Mouse (Mus musculus) liver, adult 2 months (tissue): Measurements from ENCODE around the gene Eif4g3. TPM values are rescaled to one million over a fixed set of nuclear protein-coding genes. Genes with fewer than 3 reads are reported as not detected.

Experiments
- DNase-seq: peaks from one replicate; pipeline ENCODE4 v3.0.0-alpha.2; 2011; ENCODE audit warnings: low read depth, low spot score; ENCODE audit errors: extremely low read depth
- H3K27ac ChIP-seq: fragments of 200-500 bp; replicated peaks from 2 replicates; pipeline ENCODE4 v1.5.1; 2012; ENCODE audit warnings: low read depth, mild to moderate bottlenecking, control low read depth, inconsistent platforms, low read length; ENCODE audit not compliant: insufficient read depth
- H3K27me3 ChIP-seq: fragments of 200-500 bp; 2 replicates; pipeline ENCODE4 v1.6.1; 2012; ENCODE audit warnings: mild to moderate bottlenecking, moderate library complexity, low read length, inconsistent platforms; ENCODE audit not compliant: control insufficient read depth, insufficient read depth
- H3K36me3 ChIP-seq: fragments of 200-500 bp; 2 replicates; pipeline ENCODE4 v1.6.1; 2012; ENCODE audit warnings: low read length, inconsistent platforms; ENCODE audit not compliant: control insufficient read depth, insufficient read depth
- H3K4me1 ChIP-seq: fragments of 200-500 bp; 2 replicates; pipeline ENCODE4 v1.6.1; 2011; ENCODE audit warnings: low read length; ENCODE audit not compliant: control insufficient read depth, insufficient read depth
- H3K4me3 ChIP-seq: fragments of 200-500 bp; 2 replicates; pipeline ENCODE4 v1.5.1; 2011; ENCODE audit warnings: low read depth, mild to moderate bottlenecking, control low read depth, low read length, moderate library complexity; ENCODE audit not compliant: insufficient read depth
- H3K79me2 ChIP-seq: fragments of 200-500 bp; 2 replicates; pipeline ENCODE4 v1.6.1; 2012; ENCODE audit warnings: inconsistent platforms, mild to moderate bottlenecking, low read length, moderate library complexity; ENCODE audit not compliant: control insufficient read depth, insufficient read depth
- H3K9ac ChIP-seq: fragments of 200-500 bp; 2 replicates; pipeline ENCODE4 v1.6.1; 2012; ENCODE audit warnings: low read depth, mild to moderate bottlenecking, control low read depth, inconsistent platforms, low read length
- CTCF ChIP-seq: fragments of 200-500 bp; IDR thresholded peaks from 2 replicates; pipeline ENCODE4 v1.5.1; 2011; ENCODE audit warnings: low read depth, low read length, control low read depth
- POLR2A ChIP-seq: fragments of 200-500 bp; IDR thresholded peaks from 2 replicates; pipeline ENCODE4 v1.6.1; 2011; ENCODE audit warnings: low read length, control low read depth; ENCODE audit not compliant: insufficient read depth; ENCODE audit errors: extremely low read depth
- WGBS: fragments of 180-500 bp; shearing (Covaris S2); methylation state at CpG from one replicate; pipeline ENCODE4 v1.1.7; 2018; 5-methylcytosine and 5-hydroxymethylcytosine counted together
- polyA plus RNA-seq: library from polyadenylated mRNA; depleted of rRNA; stranded (reverse); fragments of >200 nt; gene quantifications from 2 replicates; pipeline ENCODE4 v1.2.3, GENCODE M21; 2012
- total RNA-seq: library from RNA; depleted of rRNA; stranded (reverse); fragments of >200 nt; gene quantifications from 2 replicates; pipeline ENCODE4 v1.2.3, GENCODE M21; 2014

Gene Eif4g3
- total and polyA plus RNA-seq, 2 experiments, result 9.7 to 17.0 TPM

GRCm38 (mm10) chr4:138131716-138132115, 138.9 kb downstream of the Eif4g3 start:
- no peak overlapping the region for H3K9ac ChIP-seq
- DNase-seq, result no peak
- H3K36me3 ChIP-seq, result peaks cover 15% of the 10 kb centered on the region; the same call in 1 of the 2 replicates
- H3K27ac ChIP-seq, result no peak overlapping the region
- 97% methylated on average over 3 of the region's 3 CpGs for WGBS
- no peaks in the 10 kb centered on the region for H3K27me3 ChIP-seq
- no peaks in the 10 kb centered on the region; the same call in 1 of the 2 replicates for H3K79me2 ChIP-seq
- TF ChIP-seq POLR2A (no peak), CTCF (no peak)
- H3K4me1 ChIP-seq, result no peaks in the 10 kb centered on the region
- H3K4me3 ChIP-seq, result no peak overlapping the region

- Histone ChIP-seq H3K79me2 (peaks cover 3% of the 10 kb centered on the region; the same call in 1 of the 2 replicates), H3K36me3 (peaks cover 7% of the 10 kb centered on the region), H3K27ac (no peak overlapping the region), H3K4me3 (no peak overlapping the region), H3K27me3 (no peaks in the 10 kb centered on the region), H3K4me1 (no peaks in the 10 kb centered on the region), H3K9ac (no peak overlapping the region)
- DNase-seq, result no peak
- no peak for TF ChIP-seq CTCF
- no peak for TF ChIP-seq POLR2A
- 88% methylated on average over 9 of the region's 9 CpGs for WGBS
These were observed 140.5 kb downstream of the Eif4g3 start for GRCm38 (mm10) chr4:138133360-138133759.

GRCm38 (mm10) chr4:138137336-138137735, 144.5 kb downstream of the Eif4g3 start:
- Histone ChIP-seq H3K4me1 (no peaks in the 10 kb centered on the region), H3K27ac (no peak overlapping the region), H3K36me3 (peaks cover 6% of the 10 kb centered on the region), H3K9ac (no peak overlapping the region), H3K27me3 (no peaks in the 10 kb centered on the region), H3K79me2 (0 out of 2 replicates have a peak, but pooled peaks cover 3% of the 10 kb centered on the region), H3K4me3 (no peak overlapping the region)
- 84% methylated on average over 4 of the region's 4 CpGs for WGBS
- no peak for TF ChIP-seq POLR2A
- no peak for TF ChIP-seq CTCF
- no peak for DNase-seq

GRCm38 (mm10) chr4:138137804-138138203, 145.0 kb downstream of the Eif4g3 start:
- Histone ChIP-seq H3K4me3 (no peak overlapping the region), H3K9ac (no peak overlapping the region), H3K27me3 (no peaks in the 10 kb centered on the region), H3K27ac (no peak overlapping the region), H3K36me3 (peaks cover 6% of the 10 kb centered on the region), H3K4me1 (no peaks in the 10 kb centered on the region), H3K79me2 (0 out of 2 replicates have a peak, but pooled peaks cover 3% of the 10 kb centered on the region)
- WGBS, result 91% methylated on average over 17 of the region's 17 CpGs
- TF ChIP-seq POLR2A, result no peak
- no peak for TF ChIP-seq CTCF
- no peak for DNase-seq

DNA sequence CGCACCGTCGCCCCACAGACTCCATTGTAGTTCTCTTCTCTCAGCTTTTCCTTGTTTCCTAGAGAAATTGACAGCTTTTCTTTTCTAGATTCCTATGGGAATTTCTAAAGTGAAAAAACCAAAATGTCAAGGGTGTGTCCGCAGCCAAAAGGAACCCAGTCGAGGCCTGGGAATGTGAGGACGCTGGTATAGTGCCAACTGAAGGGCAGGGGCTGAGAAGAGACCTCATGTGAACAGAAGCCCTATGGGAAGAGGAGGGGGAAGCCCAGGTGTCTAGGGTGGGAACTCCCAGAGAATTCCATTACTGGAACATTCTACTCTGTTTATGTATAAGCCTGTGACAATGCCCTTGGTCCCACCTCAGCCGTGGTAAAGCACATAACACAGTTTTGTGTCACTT, 145.4 kb downstream of the Eif4g3 start:
- H3K4me1 ChIP-seq, result no peaks in the 10 kb centered on the region
- no peak overlapping the region for H3K4me3 ChIP-seq
- no peak for TF ChIP-seq POLR2A
- no peak for TF ChIP-seq CTCF
- no peak overlapping the region for H3K9ac ChIP-seq
- no peak overlapping the region for H3K27ac ChIP-seq
- H3K79me2 ChIP-seq, result 0 out of 2 replicates have a peak, but pooled peaks cover 3% of the 10 kb centered on the region
- no peaks in the 10 kb centered on the region for H3K27me3 ChIP-seq
- peaks cover 5% of the 10 kb centered on the region for H3K36me3 ChIP-seq
- 90% methylated on average over 7 of the region's 7 CpGs for WGBS
- DNase-seq, result no peak

GRCm38 (mm10) chr4:138141358-138141757, 148.5 kb downstream of the Eif4g3 start:
- no peak overlapping the region for H3K27ac ChIP-seq
- no peaks in the 10 kb centered on the region for H3K4me1 ChIP-seq
- DNase-seq, result no peak
- no peak overlapping the region for H3K9ac ChIP-seq
- peaks cover 6% of the 10 kb centered on the region for H3K36me3 ChIP-seq
- TF ChIP-seq CTCF, result no peak
- no peak for TF ChIP-seq POLR2A
- H3K27me3 ChIP-seq, result no peaks in the 10 kb centered on the region
- 0 out of 2 replicates have a peak, but pooled peaks cover 3% of the 10 kb centered on the region for H3K79me2 ChIP-seq
- 95% methylated on average over 7 of the region's 7 CpGs for WGBS
- no peak overlapping the region for H3K4me3 ChIP-seq
